Mouse (Mus musculus) CH12.LX (cell line): Measurements from ENCODE around the gene Usp35.

ENCODE experiments used
- CTCF ChIP-seq, 2 experiments: IDR thresholded peaks in 1 of 2; conservative IDR thresholded peaks in 1 of 2; 2 replicates each; pipeline ENCODE4 v1.5.1; 2011 to 2012; ENCODE audit warnings: low read depth in 2 of 2, low read length in 2 of 2, improper control_type of control experiment in 1 of 2, inconsistent platforms in 1 of 2, mild to moderate bottlenecking in 1 of 2, moderate library complexity in 1 of 2
- E2F4 ChIP-seq: IDR thresholded peaks from 2 replicates; pipeline ENCODE4 v1.6.1; 2011; ENCODE audit warnings: low read depth, low read length, improper control_type of control experiment; ENCODE audit not compliant: insufficient replicate concordance
- GABPA ChIP-seq: IDR thresholded peaks from 2 replicates; pipeline ENCODE4 v1.6.1; 2012; ENCODE audit warnings: low read depth, low read length, improper control_type of control experiment, inconsistent platforms; ENCODE audit not compliant: insufficient replicate concordance
- HCFC1 ChIP-seq: IDR thresholded peaks from 2 replicates; pipeline ENCODE4 v1.6.1; 2012; ENCODE audit warnings: low read depth, mild to moderate bottlenecking, inconsistent platforms, low read length, improper control_type of control experiment
- MAZ ChIP-seq: IDR thresholded peaks from 2 replicates; pipeline ENCODE4 v1.6.1; 2012; ENCODE audit warnings: low read depth, mild to moderate bottlenecking, inconsistent platforms, low read length, improper control_type of control experiment, moderate library complexity
- MXI1 ChIP-seq: IDR thresholded peaks from 2 replicates; pipeline ENCODE4 v1.6.1; 2011; ENCODE audit warnings: mild to moderate bottlenecking, low read depth, low read length, improper control_type of control experiment
- POLR2A ChIP-seq: IDR thresholded peaks from 2 replicates; pipeline ENCODE4 v1.6.1; 2011; ENCODE audit warnings: low read depth, mild to moderate bottlenecking, improper control_type of control experiment, low read length
- RAD21 ChIP-seq: IDR thresholded peaks from 2 replicates; pipeline ENCODE4 v1.6.1; 2011; ENCODE audit warnings: low read depth, mild to moderate bottlenecking, low read length, improper control_type of control experiment, moderate library complexity

DNA sequence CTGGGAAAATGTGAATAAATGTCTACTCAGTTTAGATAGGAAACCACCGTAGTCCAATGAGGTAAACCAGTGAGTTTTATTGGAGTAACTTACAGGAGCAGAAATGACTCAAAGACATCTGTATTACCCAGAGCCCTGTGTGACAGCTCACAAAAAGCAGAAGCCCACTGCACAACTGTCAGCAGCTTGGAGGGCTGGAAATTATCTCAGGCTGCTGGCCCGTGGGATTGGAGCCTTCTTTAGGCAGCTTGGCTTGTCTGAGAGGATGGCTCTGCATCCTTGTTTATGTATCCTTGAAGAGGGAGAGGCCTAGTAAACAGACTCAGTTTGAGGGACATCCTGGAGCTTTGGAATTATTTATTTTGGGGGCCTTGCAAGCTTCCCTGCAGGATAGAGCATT is 11.1 kb upstream of the Usp35 start:
- TF ChIP-seq HCFC1 (no peak), POLR2A (no peak), GABPA (no peak), MAZ (no peak), CTCF (conservative IDR thresholded peaks at IDR 0.05 in 1 of 2, IDR thresholded peaks at IDR 0.05 in 1 of 2; ENCODE audit: low read depth in 2 of 2, low read length in 2 of 2) (no peak), E2F4 (no peak), MXI1 (no peak), RAD21 (no peak)
